Mouse (Mus musculus) right cerebral cortex, postnatal 25 days (tissue): ENCODE results near the gene Fam114a2.
"Not testable (repeated sequence)": the region's sequence is repeated elsewhere in the genome, so short reads cannot be mapped to it uniquely, and the experiment has no call there.

Experiments used
- DNase-seq: peaks from one replicate; pipeline ENCODE4 v3.0.0; 2022

Fam114a2 gene

DNA sequence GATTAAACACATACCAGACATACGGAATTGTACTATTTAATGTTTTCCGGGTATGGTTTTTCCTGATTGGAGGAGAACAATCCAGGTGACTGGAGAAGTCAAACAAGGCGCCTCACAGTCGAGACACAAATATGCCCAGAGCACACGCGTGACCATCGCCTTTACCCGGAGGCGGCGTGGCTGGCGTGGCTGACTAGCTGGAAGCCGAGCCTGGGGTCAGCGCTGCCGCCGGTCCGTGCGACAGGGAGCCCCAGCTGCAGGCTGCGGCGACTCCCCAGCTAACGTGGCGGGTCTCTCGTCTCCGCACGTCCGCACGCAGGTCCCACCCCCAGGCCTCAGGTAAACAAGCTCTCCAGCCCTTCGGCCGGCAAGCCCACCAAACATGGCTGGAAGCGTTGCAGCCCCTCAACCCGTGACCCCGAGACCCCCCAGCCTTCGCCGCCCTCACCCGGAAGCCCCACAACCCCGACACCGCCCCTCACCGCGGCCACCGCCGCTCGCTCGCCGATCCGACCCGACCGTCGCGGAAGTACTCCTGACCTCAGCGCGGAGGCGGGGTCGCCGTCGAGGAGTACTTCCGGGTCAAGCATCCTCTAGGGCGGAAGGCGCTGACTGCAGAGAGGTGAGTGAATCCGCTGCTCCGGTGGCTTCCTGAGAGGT is at the start of gene Fam114a2, which contains the start of gene Mfap3:
TSS of gene Fam114a2 (minus strand) at position 527 of the 660 bp plus-strand sequence.
TSS of gene Mfap3 (plus strand) at position 574 of the 660 bp plus-strand sequence.
- DNase-seq = peak; percentile 87

DNA sequence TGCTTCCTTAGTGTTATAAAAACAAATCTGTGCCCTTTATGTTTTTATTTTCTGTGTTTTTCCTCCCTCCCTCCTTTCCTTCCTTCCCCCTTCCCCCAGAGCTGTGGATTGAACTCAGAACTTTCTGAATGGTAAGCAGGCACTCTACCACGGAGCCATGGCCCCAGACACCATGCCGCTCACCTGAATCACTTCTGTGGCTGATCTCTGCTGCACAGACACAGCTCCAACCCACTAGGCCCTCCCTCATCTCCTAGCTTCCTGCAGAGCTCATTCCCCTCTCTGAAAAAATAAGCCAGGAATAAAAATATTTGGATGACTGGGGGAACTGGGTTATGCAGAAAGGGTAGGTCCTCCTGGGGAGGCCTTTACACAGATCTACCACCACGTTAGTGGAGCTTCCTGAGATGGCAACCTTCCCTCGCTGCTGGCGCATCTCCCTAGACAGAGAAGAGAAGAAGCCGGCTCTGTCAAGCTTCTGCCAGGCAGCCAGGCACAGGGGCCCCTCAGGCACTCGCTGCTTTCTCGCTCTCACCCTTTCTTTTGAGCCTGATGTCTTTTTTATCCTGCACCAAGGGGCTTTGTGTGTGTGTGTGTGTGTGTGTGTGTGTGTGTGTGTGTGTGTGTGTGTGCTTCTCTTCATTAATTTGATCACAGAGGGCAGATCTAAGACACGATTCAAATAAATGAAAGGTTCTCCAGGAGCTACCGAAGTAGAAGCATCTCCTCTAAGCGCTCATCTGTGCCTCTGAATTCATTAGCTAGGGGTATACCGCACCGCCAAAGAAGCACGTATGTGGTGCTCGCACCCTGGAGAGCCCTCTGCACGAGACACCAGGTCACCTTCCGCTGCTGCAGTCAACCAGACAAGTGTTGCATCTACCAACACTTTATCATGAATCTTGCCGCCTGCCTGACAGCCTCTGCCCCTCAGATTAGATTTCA is 47.9 kb upstream of the Fam114a2 start:
- no peak for DNase-seq

DNA sequence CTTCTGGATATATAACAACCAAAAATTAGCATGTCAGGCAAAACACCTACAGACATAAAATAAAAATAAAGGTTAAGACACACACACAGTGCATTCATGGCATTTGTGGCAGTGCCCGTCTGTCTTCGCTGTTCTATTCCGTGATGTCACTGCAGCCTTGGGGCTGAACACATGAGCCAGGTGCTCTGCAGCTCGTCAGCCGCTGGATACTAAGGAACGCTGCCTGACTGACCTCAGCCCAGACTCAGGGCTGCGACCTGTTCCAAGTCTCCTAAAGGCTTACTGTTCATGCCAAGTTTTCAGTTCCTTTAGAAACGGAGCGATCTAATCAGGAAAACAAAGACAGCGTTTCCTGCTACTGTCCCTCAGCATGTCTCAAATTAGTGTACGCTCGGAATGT is 46.1 kb upstream of the Fam114a2 start:
- no peak for DNase-seq

DNA sequence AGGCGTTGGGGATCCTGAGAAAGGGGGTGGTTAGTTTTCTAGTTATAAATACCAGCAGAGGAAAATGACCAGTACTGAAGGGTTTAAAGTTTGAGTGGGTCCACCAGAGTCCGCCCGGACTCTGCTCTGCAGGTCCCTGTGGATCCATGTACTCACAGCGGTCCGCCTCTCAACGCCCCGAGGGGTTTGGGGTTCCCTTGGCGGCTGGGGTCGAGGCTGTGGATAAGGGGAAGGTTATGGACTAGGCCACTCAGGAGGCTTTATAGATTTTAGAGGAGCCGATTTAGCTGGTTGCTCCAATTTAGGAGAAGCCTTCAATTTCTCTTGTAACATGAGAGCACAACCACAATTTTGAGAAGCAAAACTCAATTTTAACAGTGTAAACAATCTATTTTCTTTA is 39.5 kb upstream of the Fam114a2 start:
- DNase-seq = not testable (repeated sequence)

DNA sequence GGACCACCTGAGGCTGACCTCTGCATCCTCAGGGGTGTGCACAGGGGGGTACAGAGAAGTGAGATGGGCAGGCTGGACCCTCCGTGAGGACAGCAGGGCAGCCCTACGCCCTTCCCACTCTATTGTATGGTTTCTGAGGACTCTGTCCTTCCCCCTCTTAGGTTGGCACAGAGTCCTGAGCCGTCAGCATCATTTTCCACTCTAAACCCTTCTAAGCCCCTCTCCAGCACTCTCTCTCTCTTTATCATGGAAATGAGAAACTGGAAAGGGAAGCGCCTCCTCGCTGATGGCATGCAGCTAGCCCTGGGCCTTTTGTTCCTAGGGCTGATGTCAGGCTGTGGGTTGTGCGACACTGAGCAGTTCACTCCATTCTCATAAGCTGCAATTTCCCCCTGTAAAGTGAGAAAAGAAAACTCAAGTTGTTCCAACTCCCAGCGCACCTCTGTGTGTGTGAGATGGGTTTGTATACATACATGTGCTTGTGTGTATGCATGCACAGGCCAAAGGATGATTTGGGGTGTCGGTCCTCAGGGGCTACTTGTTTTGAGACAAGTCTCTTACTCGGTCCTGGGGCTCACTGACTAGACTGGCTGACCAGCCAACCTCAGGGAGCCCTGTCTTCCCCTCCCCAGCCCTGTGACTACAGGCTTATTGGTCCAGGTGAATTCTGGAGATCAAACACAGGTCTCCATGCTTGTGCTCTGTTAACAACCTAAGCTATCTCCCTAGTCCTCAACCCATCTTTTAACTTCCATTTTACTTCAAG is 34.8 kb upstream of the Fam114a2 start:
- DNase-seq = no peak

DNA sequence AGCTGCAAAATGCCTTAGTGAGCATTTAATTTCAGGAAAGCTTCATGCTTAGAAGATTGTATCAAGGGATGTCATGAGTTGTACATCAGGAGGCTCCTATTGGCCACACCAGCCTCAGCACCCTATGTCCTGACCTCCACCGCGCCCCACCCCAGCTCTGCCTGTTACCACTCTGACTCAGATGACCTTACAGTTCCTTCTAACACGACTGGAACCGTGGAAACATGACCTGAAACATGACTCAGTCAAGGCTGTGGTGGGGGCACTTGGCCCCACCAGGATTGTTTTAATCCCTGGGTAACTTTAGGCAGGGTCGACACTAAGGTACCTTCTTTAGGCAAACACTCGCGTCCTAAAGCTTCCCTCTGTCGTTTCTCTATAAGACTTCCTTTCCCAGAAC is 32.6 kb upstream of the Fam114a2 start:
- DNase-seq = no peak

DNA sequence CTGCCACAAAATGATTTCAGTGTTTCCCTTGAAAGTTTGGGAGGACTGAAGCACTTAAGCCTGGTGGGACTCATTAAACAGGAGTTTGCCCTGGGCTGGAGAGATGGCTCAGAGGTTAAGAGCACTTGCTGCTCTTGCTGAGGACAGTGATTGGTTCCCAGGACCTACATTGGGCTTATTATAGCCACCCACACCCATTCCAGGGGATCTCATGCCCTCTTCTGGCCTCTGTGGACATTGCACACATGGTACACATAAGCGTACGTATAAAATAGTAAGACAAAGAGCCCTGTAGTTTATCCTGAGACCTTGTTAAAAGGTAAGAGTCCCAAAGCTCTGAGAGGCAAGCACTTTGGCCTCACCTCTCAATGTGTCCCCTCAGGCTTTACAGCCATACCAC is 31.8 kb upstream of the Fam114a2 start:
- DNase-seq = no peak

DNA sequence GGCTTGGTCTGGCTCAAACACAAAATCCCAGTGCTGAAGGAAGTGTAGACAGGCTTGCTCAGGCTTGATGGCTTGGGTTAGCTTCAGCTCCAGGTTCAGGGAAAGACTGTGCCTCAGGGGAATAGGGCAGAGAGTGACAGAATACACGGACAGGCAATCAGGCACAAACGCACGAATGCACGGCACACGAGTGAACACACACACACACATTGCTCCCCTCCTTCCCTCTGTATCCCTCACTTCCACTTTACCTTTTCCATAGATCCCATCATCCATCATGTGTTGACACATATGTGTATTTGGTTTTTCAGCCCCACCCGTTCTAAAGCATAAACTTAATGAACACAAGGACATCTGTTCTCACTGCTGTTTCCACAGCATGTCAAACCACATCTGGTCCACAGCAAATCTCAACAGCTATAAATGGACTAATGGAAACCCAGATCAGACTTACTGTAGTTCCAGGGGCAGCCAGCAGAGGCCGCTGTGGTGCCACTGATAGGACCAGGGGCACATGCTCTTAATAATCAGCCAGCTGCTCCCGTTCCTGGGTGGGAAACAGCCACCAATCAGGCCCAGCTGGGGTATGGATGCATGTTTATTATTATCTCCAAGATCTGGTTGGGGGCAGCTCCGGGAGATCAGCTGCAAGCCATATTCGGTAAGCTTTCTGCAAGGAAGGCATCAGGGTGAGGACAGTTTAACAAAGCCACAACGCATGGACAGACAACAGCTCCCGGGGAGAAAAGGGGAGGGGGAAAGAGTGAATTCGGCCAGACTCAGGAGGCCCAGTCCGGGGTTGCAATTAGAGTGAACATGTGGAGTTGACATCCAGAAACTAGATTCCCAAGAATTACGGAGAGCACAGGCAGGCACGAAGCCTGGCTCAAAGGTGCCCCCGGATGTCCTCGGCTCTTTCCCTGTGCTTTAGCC is 30.5 kb upstream of the Fam114a2 start:
- DNase-seq = peak; percentile 58

DNA sequence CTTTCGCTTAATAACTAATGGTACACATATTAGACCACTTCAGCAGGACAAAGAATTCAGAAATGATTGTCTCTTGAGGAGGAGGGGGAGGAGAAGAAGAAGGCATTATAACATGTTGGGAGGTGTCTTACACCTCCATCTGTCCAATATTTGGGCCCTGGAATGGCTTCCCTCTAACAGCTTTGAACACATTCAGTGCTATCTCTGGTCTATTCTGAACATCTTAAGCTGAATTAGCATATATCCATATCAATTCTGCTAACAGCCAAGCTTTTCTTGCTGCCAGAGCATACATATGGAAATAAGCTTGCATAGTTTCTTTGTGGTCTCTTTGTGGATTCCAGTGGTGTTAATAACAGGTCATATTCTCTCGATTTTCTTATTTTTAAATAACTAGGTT is 22.3 kb upstream of the Fam114a2 start:
- DNase-seq = no peak

DNA sequence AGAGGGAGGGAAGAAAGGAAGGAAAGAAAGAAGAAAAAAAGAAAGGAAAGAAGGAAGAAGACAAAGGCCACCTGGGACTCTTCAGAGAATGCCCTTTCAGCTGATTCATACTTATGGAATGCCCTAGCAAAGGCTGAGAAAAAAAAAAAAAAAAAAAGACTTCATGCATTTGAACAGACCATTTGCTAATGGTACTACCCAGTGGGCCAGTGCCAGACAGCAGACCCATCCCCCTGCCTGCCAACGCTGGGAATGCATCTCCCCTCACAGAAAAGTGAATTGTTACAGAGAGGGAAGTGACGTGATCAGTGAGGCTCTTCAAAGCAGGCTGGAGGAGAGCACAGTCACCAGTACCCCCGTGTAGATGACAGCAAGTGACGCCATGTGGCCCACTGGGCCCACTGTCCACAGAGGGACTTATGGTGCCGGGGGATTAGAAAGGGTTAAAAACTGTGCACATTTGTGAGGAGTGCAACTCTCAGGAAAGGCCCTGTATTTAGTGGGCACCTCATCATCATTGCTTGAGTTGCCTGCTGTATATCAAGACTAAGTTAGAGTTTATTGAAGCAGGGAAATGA is 21.5 kb upstream of the Fam114a2 start:
- DNase-seq = no peak

DNA sequence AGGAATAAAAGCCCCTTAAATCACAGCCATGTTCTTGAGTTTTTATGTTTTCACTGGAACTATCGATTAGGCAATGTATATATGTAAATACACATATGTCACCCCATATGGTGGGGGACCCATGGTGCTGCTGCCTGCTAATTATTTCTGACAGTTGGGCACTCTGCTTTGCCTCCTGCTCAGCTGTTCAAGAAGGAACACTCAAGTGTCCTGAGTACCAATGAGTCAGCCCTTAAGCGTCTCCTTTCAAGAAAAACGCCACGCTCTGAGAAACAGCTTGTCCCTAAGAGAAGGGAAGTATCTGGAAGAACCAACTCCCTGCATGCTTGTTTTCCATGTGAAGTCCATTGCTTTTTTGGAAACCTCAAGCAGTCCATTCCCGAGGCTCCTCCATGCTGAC is 17.5 kb upstream of the Fam114a2 start:
- DNase-seq = no peak

DNA sequence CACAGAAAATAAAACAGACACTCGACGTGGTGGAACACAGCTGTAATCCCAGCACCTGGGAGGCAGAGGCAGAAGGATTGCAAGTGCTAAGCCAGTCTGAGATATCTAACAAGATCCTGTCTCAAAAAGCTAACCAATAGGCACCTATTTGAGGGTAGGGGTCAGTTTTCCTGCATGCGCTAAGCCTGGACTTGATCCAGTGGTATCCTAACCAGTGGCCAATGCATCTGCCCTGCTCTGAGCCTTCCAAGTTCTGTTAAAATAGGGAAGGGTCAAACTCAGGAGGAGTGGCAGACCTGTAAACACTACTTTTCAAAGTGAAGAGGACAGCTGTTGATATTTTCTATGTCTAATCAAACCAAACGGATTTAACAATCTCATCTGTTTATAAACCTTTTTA is 13.9 kb upstream of the Fam114a2 start:
- DNase-seq = no peak

DNA sequence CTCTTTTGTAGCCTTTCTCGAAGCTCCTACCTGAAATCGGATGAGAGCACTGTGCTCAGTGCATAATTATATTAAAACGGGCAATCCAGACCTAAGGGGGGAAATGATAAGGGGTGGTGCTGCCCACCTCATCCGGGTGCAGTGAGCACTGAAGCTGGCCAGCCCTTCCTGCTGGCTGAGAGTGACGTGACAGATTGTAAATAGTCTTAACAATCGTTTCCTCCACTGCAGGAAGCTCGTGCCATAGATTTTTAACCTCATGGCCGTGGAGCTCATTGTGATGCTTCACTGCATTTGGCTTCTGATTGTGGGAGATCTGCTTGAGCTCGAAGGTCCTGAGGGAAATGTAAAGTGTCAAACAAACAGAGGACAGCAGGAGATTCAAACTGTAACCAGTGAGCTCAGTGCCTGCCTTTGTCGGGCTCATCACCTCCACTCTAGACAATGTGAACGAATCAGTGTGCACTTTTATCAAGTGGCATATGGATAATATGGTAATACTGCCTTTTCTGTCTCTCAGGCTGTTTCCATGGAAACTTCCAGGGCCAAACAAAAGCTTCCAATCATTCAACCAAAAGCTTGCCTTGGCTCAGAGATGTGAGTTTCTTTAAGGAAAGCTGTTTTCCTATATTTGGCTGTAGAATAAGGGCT is 13.0 kb upstream of the Fam114a2 start:
- no peak for DNase-seq

DNA sequence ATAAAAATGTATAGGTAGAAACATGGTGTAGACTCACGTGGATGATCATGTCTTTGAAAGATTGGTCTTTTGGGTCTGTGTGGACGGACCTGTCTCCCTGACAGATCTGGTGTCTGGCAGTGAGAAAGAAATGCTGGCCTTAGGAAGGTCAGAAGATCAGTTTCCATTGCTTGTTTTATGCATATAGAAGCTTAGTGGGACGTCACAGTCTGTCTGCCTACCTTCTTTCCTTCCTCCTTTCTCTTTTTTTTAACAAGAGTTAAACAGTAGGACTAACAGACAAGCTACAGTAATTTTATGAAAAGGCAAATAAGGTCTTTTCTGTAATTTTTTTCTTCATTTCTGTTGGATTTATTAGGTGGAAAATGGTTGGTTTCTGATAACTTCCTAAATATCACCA is 10.7 kb upstream of the Fam114a2 start:
- DNase-seq = no peak

DNA sequence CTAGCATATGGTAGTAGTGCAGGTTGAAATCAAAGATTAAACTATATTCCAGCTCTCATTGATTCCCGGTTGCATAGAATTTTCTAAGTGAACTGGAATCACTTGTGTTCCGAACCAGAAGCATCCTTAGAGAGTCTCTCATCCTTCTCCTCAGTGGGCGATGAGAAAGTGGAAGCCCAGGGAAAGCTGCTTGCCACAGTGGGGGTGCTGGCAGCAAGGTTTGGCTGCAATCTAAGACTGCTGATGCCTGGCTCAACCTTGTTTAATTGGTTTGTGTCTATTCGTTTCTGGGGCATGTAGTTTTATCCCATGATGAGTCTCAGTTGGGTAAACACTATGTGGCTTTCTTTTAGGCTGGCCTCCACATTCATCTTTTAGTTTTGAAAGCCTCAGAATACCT is 9.1 kb upstream of the Fam114a2 start:
- DNase-seq = no peak

DNA sequence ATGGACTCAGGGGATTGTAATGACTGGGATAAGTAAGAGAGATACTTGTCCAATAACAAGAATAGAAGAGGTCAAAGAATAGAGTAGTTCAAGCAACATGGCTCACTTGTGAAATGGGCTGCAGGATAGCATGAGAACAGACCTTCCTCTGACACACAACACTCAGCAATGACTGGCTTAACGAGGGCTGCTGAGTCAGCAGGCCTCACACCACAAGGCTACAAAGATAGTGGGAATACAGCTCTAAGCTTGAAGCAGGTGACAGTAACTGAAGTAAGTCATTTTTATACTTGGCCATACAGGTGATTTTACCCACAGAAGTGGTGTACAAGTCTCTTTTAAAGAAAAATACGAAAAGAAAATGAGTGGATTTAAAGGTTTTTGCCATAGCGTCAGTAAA is 7.5 kb upstream of the Fam114a2 start:
- no peak for DNase-seq

DNA sequence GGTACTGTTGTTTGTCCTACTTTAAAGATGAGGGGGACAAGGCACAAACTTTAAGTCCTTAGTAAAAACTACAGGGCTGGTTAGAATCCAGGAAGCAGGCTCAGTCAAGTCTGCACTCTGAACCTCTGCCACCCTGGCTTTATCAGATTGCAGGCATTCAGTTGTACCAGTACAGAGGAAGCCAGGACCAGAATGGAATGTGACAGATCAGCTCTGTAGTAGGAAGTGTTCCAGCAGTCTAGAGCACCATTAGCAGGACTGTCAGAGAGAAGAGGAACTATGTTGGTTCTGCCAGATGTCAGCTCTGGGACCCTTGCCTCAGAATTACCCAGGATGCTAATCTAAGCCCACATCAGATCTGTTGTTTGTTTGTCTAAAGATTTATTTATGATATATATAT is 6.2 kb upstream of the Fam114a2 start:
- DNase-seq = no peak

DNA sequence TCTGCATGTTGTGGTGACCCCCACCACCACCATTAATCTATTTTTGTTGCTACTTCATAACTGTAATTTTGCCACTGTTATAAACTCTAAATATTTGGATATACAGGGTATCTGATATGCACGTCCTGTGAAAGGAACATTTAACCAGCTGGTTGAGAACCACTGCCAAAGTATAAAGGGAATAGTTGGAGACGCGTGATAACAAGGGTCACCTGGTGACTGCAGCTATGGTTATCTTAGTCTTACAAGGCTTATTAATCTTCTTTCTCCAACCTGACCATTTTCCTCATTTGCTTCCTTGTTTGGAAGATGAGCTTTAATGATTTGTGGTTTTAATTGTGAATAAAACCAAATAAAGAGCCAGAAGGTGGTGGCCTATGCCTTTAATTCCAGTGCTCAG is 5.0 kb upstream of the Fam114a2 start:
- no peak for DNase-seq

DNA sequence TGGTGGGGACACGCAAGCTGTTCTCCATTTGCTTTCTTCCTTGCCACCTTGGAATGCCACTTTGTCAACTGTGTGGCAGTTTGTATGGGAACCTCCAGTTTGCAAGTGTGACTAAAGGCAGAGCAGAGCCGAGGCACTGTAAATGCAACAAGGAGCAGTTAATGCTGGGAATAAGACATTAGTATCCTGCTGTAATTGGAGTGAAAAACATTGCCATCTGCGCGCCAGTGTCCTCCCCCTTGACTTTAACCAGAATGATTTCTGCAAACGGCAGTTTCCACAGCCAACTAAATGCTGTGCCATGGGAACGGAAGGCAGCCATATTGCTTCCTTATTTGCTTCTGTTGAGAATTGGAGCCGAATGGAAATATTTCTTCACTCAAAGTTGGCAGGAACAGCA is 3.6 kb upstream of the Fam114a2 start:
- peak; percentile 45 for DNase-seq

DNA sequence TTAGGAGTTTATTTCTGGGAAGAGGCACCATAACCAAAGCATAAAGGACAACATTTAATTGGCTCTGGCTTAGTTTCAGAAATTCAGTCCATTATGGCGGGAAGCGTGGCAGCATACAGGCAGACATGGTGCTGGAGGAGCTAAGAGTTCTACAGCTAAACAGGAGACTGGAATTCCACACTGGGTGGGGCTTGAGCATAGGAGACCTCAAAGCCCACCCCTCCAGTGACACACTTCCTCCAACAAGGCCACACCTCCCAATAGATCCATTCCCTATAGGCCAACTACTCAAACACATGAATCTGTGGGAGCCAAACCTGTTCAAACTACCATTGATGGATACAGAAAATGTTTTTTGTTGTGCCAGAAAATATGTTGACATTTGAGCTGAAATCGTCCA is 2.8 kb upstream of the Fam114a2 start:
- DNase-seq = no peak

DNA sequence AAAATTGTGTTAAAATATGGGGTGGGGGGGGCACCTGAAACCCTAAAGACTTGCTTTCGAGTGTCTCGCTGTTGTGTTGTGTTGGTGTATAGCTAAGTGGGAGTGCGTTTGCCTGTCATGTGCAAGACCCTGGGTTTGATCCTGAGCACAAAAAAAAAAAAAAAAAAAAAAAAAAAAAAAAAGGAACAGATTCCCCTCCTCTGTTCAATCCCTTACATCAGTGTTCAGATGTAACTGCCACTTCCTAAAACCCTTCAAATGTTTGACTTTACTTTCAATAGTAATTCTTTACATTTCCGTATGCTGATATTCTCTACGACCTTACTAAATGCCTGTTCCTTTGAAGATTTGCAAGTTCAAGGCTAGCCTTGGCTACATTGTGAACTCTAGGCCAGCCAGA is 887 bp upstream of the Fam114a2 start:
- DNase-seq = no peak
